Mouse (Mus musculus): ENCODE results near the gene Fto.

The Fto gene

DNA sequence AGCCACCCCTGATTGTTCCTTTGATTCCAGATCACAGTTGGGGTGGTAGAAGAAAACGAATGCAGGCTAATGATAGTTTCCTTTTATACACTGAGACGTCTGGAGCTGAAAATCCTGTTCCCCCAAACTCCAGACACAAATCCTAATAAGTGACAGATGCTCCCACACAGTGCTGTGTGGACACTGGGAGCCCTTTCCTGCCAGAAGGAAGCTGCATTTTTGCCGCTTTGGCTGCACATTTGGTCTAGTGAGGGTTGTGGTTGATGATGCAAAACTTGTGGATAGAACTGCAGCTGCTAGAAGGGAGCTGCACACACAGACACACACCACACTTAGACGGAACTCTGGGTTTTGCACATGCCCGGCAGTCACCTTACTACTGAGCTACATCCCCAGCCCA is 197.4 kb downstream of the Fto start:
- ATAC-seq (ENCODE audit: insufficient number of reproducible peaks, low FRiP score, low TSS enrichment), result no peak

DNA sequence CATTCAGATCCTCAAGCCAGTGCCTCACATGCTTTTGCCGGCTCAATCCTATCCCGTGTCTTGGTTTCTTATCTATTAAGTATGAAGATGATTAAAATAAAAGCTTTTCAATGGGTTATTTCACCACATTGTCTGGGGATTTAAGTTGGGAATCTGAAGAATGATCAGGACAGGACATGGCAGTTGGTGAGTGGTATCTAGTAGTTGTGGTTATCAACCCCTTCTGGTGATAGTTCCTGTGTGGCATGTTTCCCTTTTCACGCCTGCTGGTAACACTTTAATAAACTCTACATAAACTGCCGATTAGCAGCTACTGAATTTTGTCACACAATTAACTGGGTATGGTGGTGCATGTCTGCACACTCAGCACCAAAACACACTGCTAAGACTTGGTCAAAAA is 198.6 kb downstream of the Fto start:
- ATAC-seq (ENCODE audit: insufficient number of reproducible peaks, low FRiP score, low TSS enrichment), result no peak

DNA sequence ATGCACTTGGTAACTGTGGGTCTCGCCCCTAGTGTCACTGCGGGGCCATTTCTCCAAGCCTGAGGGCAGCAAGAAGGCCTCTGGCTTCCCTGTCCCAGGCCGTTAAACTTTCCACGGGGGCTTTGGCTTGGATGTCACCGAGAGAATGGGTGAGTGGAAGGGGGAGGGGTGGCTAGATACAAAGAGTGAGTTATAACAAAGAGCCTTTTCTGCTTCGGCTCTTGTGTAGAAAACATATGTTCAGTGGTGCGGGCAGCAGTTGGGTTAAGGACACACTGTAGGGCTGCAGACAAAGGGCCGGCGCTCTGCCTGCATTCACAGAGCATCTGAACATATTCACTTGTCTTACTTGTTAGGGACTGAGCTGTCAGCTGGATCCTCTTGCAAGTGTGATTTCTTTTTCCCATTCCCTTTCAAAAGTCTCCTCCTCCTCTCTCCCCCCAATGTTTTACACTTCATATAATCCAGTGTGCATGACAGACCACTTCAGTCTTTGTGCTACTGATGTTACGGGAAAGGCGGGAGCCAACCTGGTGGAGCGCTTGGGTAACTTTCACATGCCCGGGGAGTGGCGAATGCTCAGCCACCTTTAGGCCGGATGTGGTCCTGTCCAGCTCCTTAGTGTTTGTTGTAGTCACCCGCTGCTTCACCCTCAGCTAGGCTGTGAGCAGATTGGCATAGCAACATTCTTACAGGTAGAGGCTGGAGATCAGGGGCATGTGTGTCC is 201.6 kb downstream of the Fto start:
- no peak for ATAC-seq (ENCODE audit: insufficient number of reproducible peaks, low FRiP score, low TSS enrichment)

DNA sequence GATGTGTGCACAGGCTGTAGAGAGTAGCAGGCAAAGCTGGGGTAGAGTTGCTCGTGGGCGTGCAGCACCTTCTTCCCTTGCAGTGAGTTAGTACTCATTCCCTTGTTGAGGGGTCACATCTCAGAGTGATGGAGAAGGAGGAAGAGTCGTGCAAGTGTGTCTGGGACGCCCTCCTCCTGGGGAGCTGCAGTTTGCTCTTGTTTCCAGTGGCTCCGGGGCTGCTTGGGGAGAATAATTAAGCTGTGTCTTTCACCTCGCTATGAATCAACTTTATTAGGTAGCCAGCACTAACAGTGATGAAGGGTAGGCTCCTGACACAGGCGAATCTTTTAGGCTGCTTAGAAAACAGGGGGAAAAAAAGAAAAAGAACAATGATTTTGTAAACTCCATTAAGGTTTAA is 203.1 kb downstream of the Fto start:
- ATAC-seq (ENCODE audit: insufficient number of reproducible peaks, low FRiP score, low TSS enrichment), result no peak

DNA sequence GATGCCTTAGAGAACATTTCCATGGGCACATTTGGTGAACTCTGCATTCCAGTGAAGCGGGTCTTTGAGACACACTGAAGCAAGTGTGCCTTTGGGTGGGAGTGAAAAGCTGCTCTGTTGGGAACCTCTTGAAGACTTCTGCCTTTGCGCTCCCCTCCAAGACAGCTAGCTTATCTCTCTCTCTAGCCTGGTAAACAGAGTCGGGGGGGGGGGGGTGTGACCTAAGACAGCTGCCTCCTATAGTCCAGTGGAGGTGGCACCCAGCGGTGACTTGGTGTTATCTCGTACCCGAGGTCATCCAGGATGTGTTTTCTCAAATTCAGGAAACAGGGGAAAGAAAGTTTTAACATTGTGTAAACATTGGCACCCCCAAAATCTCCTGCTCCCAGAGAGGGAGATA is 204.8 kb downstream of the Fto start:
- no peak for ATAC-seq (ENCODE audit: insufficient number of reproducible peaks, low FRiP score, low TSS enrichment)

DNA sequence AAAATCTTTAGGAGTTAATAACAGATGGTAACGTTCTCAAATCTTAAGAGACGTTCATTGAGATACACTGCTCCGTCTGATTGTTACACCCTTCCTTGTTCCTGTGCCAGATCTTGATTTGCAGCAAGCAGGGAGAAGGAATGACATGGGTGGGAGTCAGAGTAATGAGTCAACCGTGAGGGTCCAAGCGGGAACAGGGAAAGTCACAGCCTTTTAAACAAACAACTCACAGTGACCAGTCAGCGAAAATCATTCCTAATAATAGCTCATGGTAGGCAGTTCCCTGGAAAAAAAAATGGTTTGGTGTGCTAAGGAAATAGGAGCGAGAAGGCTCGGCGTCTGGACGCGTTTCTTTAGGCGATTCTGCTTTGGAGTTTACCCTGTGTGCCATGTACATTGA is 208.9 kb downstream of the Fto start:
- no peak for ATAC-seq (ENCODE audit: insufficient number of reproducible peaks, low FRiP score, low TSS enrichment)

DNA sequence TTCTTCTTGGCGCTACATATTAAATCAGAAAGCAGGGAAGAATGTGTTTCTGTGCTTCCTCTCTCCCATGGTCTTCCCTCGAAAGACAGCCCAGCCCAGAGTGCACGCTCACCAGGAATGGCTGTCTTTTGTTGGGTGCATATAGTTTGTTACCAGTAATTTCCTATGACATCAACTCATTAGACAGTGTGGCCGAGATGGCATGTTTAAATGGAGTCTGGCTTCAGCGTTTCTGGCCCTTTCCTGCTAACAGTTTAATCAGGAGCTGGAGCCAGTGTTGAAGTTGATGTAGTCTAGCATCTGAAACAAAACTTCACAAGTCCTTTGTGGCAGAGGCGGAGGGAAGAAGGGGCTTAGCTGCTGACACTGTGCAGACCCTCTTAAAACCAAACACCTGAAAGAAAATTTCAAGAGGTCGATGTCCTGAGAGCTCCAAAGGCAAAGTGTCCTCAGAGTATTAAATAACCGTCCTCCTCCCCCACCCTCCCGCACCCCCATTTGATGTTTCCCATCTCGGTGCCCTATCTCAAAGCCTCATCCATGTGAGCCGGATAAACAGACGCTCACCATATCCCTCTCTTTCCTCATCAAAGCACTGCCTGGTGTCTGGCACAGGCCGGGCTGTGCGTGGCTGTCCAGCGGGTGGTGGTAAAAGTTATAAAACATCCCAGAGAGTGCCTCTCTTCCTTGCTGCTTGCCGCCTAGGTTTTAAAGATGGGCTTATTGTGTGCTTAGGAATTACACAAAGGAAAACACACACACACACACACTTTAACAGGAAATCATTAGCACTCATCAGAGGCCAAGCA is 210.9 kb downstream of the Fto start:
- ATAC-seq (ENCODE audit: insufficient number of reproducible peaks, low FRiP score, low TSS enrichment), result no peak

DNA sequence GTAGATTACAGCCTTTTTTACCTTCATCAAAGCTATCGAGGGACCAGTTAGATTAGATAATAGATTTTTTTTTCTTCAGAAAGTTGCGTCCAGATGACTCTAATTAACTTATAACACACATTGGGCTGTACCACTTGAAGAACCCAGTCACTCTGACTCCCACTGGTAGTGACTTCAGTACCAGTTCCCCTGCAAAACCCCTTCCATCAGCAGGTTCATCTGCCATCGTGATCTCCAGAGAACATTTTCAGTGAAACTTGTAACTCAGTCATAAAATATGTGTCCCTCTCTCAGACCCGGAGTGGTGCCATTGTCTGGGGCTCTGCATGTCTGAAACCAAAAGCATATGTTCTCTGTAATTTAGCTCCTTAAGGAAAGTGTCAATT is 211.5 kb downstream of the Fto start:
- ATAC-seq (ENCODE audit: insufficient number of reproducible peaks, low FRiP score, low TSS enrichment), result no peak

DNA sequence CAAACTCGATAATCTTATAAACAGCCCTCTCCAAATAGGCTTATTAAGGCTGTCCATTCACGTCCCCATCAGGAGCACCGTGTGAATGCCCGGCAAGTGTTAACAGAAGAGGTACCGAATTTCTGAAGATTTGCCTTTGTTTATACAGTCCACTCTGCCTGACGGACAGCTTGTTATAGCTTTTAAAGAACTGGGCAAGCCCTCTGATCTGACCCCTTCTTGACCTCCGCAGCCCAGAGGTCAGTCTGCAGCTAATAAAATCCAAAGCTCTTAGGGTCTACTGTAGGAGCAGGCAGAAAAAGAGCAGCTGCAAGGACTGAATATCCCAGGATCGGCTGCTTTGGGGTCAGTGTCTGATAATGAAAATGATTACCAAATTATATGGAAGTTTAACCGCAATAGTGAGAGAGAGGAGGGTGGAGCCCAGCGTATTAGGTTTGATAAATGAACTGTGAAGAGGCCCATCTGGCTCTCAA is 212.1 kb downstream of the Fto start:
- no peak for ATAC-seq (ENCODE audit: insufficient number of reproducible peaks, low FRiP score, low TSS enrichment)

DNA sequence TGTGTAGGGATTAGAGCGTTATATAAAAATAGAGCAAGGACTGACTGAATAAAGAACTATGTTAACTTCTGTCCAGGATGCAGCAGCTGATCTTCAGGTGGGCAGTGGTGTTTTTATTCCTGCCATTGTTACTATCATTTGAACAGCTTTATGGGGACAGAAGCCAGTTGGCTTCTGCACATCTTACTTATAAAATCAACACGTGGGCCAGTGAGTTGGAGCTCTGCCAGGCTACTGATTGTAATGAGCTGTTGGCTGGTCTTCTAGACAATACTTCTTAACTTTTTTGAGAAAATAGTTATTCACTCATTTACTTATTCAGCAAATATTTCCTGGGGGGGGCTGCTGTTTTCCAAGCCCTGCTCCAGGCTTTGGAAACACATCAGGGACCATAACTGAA is 215.6 kb downstream of the Fto start:
- no peak for ATAC-seq (ENCODE audit: insufficient number of reproducible peaks, low FRiP score, low TSS enrichment)

DNA sequence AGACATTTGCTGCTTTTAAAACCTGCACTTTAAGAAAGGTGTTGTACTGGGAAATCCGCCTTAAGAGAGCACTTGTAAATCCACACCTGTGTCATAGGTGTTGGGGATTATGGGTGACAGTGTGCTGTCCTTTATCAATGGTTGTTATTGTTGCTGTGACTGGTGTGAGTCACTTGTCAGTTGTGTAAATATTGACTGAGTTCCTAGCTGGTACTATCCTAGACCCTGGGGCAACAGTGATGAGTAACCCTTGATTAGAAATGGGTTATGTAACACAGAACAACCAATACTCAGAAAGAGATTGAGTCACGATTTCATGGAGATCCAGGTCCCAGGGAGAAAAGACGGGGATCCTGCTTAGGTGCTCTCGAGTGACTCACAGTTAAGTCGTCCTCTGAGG is 216.4 kb downstream of the Fto start:
- ATAC-seq (ENCODE audit: insufficient number of reproducible peaks, low FRiP score, low TSS enrichment), result no peak

DNA sequence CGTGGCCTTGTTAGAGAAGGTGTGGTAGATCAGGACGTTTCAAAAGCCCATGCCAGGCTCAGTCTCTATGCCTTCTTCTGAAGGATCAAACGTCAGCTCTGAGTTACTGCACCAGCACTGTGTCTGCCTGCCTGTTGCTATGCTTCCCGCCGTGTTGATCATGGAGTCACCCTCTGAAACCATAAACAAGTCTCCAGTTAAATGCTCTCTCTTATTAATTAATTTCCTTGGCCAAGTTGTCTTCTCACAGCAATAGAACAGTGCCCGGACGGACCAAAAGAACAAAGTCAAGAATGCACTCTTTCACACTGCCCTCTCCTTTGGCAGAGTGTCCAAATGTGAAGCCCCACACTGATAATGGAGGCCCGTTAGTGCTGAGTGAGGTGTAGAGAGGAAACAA is 217.3 kb downstream of the Fto start:
- ATAC-seq (ENCODE audit: insufficient number of reproducible peaks, low FRiP score, low TSS enrichment), result no peak

DNA sequence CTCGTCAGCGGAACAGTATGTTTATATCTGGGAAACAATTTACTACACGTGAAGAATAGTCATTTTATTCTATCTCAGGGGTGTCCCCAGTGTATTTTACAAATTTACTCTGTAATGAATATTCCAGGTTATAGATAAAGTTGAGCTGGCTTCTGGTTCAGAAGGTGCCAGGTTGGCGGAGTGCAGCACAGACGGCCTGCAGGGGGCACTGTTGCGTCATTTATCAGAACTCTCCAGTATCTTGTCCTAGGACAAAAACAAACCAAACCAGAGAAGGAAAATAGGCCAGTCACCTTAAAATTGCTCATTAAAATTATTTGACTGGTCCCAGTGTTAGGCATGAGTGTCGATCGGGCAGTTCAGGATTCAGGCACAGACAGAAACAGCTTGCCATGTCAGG is 218.6 kb downstream of the Fto start:
- no peak for ATAC-seq (ENCODE audit: insufficient number of reproducible peaks, low FRiP score, low TSS enrichment)

DNA sequence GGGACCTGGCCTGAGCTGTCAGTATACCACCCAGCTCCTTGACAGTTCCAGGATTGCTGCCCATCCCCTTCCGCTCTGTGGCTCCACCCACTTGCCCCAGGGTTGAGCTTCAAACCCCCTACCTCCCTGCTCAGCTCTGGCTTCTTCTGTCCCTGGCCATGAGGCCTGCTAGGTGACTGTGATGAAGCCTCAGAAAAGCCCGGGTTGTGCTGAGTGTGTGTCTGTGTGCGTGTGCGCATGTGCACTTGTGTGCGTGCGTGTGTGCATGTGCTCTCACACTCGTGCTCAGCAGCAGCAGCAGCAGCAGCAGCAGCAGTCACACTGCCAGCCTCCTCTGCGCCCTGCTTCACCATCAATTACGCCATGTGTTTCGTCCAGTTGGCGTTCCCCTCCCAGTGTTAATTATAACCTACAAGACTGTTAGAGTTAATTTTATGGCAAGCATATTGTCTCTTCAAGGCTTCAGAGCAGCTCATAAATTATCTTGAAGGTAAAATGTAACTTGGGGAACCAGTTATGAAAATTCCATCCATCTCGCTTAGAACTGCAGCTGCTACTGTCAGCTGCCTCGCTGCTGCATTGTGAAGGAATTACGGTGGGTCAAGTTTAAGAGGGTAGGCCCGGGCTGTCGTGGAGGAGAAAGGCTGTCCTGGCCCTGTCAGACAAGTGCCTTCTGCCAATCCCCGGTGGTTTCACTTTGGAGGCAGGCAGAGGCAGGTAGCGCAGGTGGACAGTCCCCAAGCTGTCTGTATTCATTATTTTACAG is 219.5 kb downstream of the Fto start:
- no peak for ATAC-seq (ENCODE audit: insufficient number of reproducible peaks, low FRiP score, low TSS enrichment)

DNA sequence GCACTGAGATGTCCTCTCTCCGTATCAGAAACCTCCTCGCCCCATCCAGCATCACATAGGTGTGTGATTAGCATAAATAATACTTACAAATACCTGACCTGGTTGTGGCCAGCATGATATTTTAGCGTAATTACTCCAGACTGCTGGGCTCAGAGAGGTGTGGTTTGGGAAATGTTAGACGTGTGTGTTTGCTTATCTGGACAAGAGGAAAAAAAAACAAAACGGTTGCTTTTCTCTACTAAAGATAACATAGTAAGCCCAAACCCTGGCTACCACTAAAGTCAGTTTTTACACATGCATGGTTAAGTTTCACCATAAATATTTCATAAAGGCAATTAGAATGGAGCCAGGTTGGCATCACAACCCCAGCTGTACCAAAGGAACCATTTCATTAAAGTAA is 221.4 kb downstream of the Fto start:
- no peak for ATAC-seq (ENCODE audit: insufficient number of reproducible peaks, low FRiP score, low TSS enrichment)

DNA sequence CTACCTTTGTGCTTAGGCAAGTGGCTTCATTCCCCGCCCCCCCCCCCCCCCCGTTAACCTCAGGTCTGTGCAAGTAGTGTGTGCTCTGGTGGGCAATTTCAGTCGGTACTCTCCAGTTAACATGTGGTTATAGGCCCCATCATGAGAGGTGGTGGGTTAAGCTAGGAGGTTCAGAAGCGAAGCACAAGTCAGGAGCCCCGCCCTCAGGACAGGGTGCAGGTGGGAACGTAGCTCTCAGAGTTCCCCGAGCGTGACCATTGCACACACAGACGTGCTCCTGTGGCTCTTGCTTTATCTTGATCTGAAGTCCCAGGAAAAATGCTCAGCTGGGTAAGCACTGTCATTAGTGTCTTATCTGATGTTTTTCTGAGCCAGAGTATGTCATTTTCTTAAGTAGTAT is 224.8 kb downstream of the Fto start:
- ATAC-seq (ENCODE audit: insufficient number of reproducible peaks, low FRiP score, low TSS enrichment), result no peak

DNA sequence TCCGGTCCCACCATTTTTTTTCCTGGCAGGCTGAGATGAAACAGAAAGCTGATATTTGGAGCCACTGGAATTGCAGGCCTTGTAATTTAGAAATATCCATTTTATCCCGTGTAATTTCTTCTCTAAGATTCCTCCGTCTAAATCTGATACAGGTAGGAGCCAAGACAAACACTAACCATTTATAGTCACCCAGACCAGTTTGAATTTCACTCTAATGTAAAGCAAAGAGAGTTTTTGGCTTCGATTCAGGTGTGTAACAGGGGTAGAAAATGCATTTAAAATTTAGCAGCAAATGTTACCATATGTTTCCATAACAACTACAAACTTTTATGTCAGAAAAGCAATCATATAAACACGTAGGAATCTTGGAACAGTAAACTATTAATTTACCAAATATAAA is 225.6 kb downstream of the Fto start:
- no peak for ATAC-seq (ENCODE audit: insufficient number of reproducible peaks, low FRiP score, low TSS enrichment)

DNA sequence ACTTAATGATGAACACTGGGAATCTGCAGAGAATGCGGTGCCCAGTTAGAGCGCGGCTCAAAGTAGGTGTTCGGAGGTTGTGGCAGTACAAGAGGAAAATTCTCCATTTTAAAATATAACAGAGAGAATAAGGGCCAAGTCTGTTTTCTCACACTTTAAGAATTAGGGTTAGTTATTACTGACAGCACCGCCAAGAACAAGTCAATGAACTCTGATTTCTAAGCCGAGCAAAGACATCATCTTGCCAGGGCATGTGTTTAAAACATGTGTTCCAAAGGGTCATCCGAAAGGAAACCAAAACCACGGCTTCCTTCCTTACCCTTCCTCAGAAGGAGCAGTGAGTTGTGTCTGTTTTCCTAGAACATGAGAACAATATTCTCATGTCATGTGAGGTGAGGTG is 226.3 kb downstream of the Fto start:
- no peak for ATAC-seq (ENCODE audit: insufficient number of reproducible peaks, low FRiP score, low TSS enrichment)

DNA sequence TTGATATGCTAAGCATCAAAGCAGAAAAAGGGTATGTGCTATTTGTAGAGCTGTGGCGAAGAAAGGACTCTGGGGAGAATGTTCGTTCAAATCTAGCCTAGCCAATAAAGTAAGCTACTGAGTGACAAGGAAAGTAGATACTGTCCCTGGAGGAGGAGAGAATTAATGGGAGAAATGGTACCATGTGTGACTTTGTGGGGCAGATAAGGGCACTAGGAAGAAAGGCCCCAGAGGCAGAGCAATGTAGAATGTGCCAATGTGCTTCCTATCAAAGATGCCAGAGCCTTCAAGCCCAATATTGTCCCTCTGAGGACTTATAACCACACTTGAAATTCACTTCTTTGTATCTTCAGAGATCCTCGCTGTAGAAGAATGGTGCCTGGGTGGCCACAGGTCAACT is 227.9 kb downstream of the Fto start:
- no peak for ATAC-seq (ENCODE audit: insufficient number of reproducible peaks, low FRiP score, low TSS enrichment)

DNA sequence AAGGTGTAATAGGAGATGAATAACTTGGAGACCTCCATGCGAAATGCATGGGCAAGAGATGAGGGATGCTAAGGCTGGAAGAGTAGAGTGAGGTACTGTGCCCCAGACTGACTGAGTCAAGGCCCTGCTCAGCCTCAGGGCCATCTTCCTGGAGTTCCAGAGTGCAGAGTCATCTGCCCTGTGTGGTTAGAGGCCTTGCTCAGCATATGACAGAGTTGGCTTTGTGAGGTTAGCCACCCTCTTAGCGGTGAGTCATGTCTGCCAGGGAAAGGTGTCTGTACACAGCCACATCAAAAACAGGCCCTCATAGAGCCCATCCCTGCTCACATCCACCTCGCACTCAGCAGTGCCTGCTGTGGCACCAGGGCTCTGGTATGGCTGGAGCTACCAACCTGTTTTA is 232.2 kb downstream of the Fto start:
- ATAC-seq (ENCODE audit: insufficient number of reproducible peaks, low FRiP score, low TSS enrichment), result no peak

DNA sequence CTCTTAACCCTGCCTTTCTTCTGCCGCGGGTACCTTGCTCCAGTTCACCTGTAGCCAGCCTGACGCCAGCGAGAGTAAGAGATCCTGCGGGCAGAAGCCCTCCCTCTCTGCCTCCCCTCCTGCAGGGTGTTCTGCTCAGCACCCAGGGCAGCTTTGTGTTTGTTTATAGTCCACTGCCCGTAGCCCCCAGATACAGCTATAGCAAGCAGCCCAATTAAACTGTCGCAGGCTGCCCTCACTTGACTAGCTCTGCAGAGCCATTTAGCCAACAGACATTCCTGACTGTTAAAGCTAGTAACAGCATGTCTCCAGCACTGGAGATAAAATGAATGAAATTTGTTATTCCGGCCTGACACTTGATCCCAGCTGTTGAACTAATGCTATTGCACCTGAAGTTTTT is 233.3 kb downstream of the Fto start:
- ATAC-seq (ENCODE audit: insufficient number of reproducible peaks, low FRiP score, low TSS enrichment), result no peak
